Mouse (Mus musculus): Measurements from ENCODE around the gene Upf3a.
"Not testable (repeated sequence)": the region's sequence is repeated elsewhere in the genome, so short reads cannot be mapped to it uniquely, and the experiment has no call there.

GRCm38 (mm10) chr8:13746212-13746611, 39.2 kb upstream of the Upf3a start:
- not testable (repeated sequence) for TF ChIP-seq CTCF, POLR2A (IDR thresholded peaks at IDR 0.05; ENCODE audit: insufficient read depth, low read depth, low read length)

Data from olfactory bulb, adult 2 months (tissue).